Mouse (Mus musculus) embryonic fibroblast, embryonic 13.5 days (primary cell): ENCODE measurements at regions not wholly inside any gene's neighbourhood (a gene's known extent, or its start where the extent isn't known, plus 50 kb on each side); places are given as distances from the start of the nearest gene placed in this dataset.

Experiments
- CTCF ChIP-seq: IDR thresholded peaks from 2 replicates; pipeline ENCODE4 v1.5.1; 2011; ENCODE audit warnings: mild to moderate bottlenecking, control low read depth, low read length, moderate library complexity, borderline replicate concordance; ENCODE audit not compliant: insufficient read depth
- POLR2A ChIP-seq: IDR thresholded peaks from 2 replicates; pipeline ENCODE4 v1.6.1; 2011; ENCODE audit warnings: low read depth, mild to moderate bottlenecking, control low read depth, low read length, moderate library complexity

DNA sequence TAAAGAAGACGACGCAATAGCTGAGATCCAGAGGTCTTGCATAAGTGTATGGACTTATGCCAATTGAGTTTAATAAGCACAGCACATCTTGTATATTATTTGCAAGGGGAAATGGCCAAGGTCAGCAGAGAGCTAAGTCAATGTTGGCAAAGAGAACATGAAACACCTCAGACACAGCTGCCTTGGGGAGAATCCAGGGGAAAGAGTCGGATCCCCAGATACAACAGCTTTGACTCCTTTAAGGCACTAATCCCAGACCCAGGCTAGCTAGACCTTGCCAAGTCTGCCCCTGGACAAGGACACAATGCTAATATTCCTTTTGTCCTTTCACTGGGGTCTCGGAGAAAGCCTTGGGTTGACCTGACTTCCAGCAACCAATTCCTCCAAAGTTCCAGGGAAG is 438.2 kb upstream of the Kazn start:
- no peak for TF ChIP-seq CTCF
- no peak for TF ChIP-seq POLR2A
